Mouse (Mus musculus): Measurements from ENCODE around the gene Rab3gap1.
"Not testable (repeated sequence)": the region's sequence is repeated elsewhere in the genome, so short reads cannot be mapped to it uniquely, and the experiment has no call there.

The Rab3gap1 gene

GRCm38 (mm10) chr1:127915802-127916201, 47.2 kb downstream of the Rab3gap1 start:
- DNase-seq (ENCODE audit: low read depth, low spot score) = no peak

GRCm38 (mm10) chr1:127933405-127933804, 64.8 kb downstream of the Rab3gap1 start:
- DNase-seq (ENCODE audit: low read depth, low spot score) = no peak

- DNase-seq (ENCODE audit: low read depth, low spot score) = no peak
Measured at GRCm38 (mm10) chr1:127934322-127934721, 65.7 kb downstream of the Rab3gap1 start.

GRCm38 (mm10) chr1:127937277-127937676, 68.7 kb downstream of the Rab3gap1 start:
- no peak for DNase-seq (ENCODE audit: low read depth, low spot score)

- no peak for DNase-seq (ENCODE audit: low read depth, low spot score)
Measured at GRCm38 (mm10) chr1:127942231-127942630, 73.7 kb downstream of the Rab3gap1 start.

GRCm38 (mm10) chr1:127943516-127943915, 74.9 kb downstream of the Rab3gap1 start:
- DNase-seq (ENCODE audit: low read depth, low spot score) = no peak

GRCm38 (mm10) chr1:127945696-127946575, 77.4 kb downstream of the Rab3gap1 start:
- no peak for DNase-seq (ENCODE audit: low read depth, low spot score)

- DNase-seq (ENCODE audit: low read depth, low spot score) = no peak
Measured at GRCm38 (mm10) chr1:127946615-127947249, 78.2 kb downstream of the Rab3gap1 start.

GRCm38 (mm10) chr1:127948748-127949147, 80.2 kb downstream of the Rab3gap1 start:
- DNase-seq (ENCODE audit: low read depth, low spot score) = no peak

- no peak for DNase-seq (ENCODE audit: low read depth, low spot score)
Measured at GRCm38 (mm10) chr1:127952276-127952675, 83.7 kb downstream of the Rab3gap1 start.

- DNase-seq (ENCODE audit: low read depth, low spot score) = not testable (repeated sequence)
Measured at GRCm38 (mm10) chr1:127954198-127954597, 85.6 kb downstream of the Rab3gap1 start.

- no peak for DNase-seq (ENCODE audit: low read depth, low spot score)
Measured at GRCm38 (mm10) chr1:127954800-127955199, 86.2 kb downstream of the Rab3gap1 start.

GRCm38 (mm10) chr1:127956524-127956923, 88.0 kb downstream of the Rab3gap1 start:
- no peak for DNase-seq (ENCODE audit: low read depth, low spot score)

GRCm38 (mm10) chr1:127958801-127959200, 90.2 kb downstream of the Rab3gap1 start:
- no peak for DNase-seq (ENCODE audit: low read depth, low spot score)

- no peak for DNase-seq (ENCODE audit: low read depth, low spot score)
Measured at GRCm38 (mm10) chr1:127959312-127959718, 90.7 kb downstream of the Rab3gap1 start.

- no peak for DNase-seq (ENCODE audit: low read depth, low spot score)
Measured at GRCm38 (mm10) chr1:127961140-127961539, 92.6 kb downstream of the Rab3gap1 start.

GRCm38 (mm10) chr1:127963326-127963725, 94.8 kb downstream of the Rab3gap1 start:
- DNase-seq (ENCODE audit: low read depth, low spot score) = no peak

- DNase-seq (ENCODE audit: low read depth, low spot score) = no peak
Measured at GRCm38 (mm10) chr1:127970870-127971269, 102.3 kb downstream of the Rab3gap1 start.

GRCm38 (mm10) chr1:127974082-127974481, 105.5 kb downstream of the Rab3gap1 start:
- no peak for DNase-seq (ENCODE audit: low read depth, low spot score)

GRCm38 (mm10) chr1:127975676-127976075, 107.1 kb downstream of the Rab3gap1 start:
- no peak for DNase-seq (ENCODE audit: low read depth, low spot score)

- DNase-seq (ENCODE audit: low read depth, low spot score) = no peak
Measured at GRCm38 (mm10) chr1:127976106-127976505, 107.5 kb downstream of the Rab3gap1 start.

- DNase-seq (ENCODE audit: low read depth, low spot score) = no peak
Measured at GRCm38 (mm10) chr1:127978125-127978524, 109.6 kb downstream of the Rab3gap1 start.
